Mouse (Mus musculus): ENCODE measurements around the gene Grin2c.

Gene Grin2c

DNA sequence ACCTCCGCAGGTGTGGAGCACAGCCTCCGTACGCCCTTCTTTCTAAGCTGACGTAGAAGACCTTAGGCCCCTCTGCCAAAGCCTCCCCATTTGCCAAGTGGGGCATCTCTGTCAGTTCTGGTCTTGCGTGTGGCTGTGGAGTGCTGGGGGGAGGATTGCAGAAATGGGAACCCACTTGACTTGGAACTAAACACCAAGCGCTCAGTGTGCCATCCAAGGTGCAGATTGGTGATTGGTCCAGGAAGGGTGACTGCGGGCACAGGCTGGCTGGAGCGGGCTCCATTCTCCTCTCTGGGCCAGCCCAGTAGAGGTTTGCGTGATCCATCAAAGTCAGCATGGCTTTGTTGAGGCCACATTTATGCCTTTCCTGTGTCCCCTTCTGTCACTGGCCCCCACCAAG lies 64.3 kb downstream of the Grin2c start:
- DNase-seq (ENCODE audit: low read depth, low spot score), result no peak

DNA sequence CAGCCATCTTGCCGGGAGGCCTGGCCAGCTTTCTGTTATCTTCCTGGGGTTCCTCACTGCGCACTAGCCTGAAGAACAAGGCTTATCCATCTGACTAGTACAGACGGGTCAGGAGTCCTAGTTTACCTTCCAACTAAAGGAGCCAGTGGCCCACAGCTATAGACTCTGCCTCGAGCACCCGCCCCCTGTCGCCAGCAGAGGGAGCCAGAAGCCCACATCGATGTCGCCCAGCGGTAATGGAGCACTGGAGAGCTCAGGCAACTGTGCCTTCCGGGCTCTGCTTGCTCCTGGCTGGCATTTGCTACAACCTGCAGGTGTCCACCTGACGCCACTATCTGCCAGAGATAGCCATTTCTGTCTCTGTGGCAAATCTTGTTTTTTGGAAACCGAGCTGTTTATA lies 64.7 kb downstream of the Grin2c start:
- DNase-seq (ENCODE audit: low read depth, low spot score), result peak; percentile 83

DNA sequence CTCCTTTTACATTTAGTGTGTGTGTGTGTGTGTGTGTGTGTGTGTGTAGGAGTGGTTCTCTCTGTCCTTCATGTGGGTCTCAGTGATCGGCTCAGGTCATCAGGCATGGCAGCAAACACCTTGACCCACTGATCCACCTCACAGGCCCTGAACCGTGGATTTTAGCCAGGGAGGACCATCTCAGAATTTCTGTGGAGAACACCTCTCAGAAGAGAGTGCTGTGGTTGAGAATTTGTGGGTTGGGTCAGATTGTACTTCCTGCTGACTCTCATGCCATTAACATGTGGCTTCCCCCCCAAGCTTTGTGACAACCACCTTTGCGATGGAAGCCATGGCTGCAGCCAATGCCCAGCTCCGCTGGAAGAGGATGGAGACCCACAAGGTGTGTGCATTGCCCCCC lies 66.5 kb downstream of the Grin2c start:
- DNase-seq (ENCODE audit: low read depth, low spot score), result no peak
